Mouse (Mus musculus) ES-Bruce4 (cell line): Measurements from ENCODE around the gene Kcnj5.

ENCODE experiments used
- CTCF ChIP-seq: IDR thresholded peaks from one replicate; pipeline ENCODE4 v1.8.1; 2011; ENCODE audit warnings: low read depth, low read length
- EP300 ChIP-seq: IDR thresholded peaks from 2 replicates; pipeline ENCODE4 v1.6.1; 2011; ENCODE audit warnings: low read depth, low read length; ENCODE audit not compliant: insufficient read depth
- POLR2A ChIP-seq: IDR thresholded peaks from one replicate; pipeline ENCODE4 v1.8.1; 2011; ENCODE audit warnings: low read length; ENCODE audit not compliant: insufficient read depth

- TF ChIP-seq CTCF (no peak), EP300 (no peak), POLR2A (no peak)
Measured at GRCm38 (mm10) chr9:32384906-32385305, 40.8 kb upstream of the Kcnj5 start.
